Mouse (Mus musculus) intestine, embryonic 14.5 days (tissue): ENCODE results near the gene Gm21983. TPM values are rescaled to one million over a fixed set of nuclear protein-coding genes. Genes with fewer than 3 reads are reported as not detected.
A peak's percentile ranks its signal among the peaks of the same experiment; 100 is the strongest.

Experiments used
- ATAC-seq: fragments of 200-750 bp; cut with Nextera tagmentation; replicated peaks from 2 replicates; pipeline ENCODE4 v1.8.0; 2017; ENCODE audit warnings: low read depth, moderate number of reproducible peaks, moderate TSS enrichment, moderate library complexity; ENCODE audit not compliant: low FRiP score, low TSS enrichment
- DNase-seq: peaks from one replicate; pipeline ENCODE4 v3.0.0-alpha.2; 2018; ENCODE audit warnings: low spot score
- H3K27ac ChIP-seq: fragments of 300-500 bp; sonication (generic); 2 replicates; pipeline ENCODE4 v1.5.1; 2014; ENCODE audit warnings: low read depth, mild to moderate bottlenecking, control low read depth
- H3K27me3 ChIP-seq: fragments of 300-500 bp; sonication (generic); replicated peaks from 2 replicates; pipeline ENCODE4 v1.6.1; 2014; ENCODE audit warnings: low read length, control low read depth; ENCODE audit not compliant: control insufficient read depth, insufficient read depth
- H3K36me3 ChIP-seq: fragments of 300-500 bp; sonication (generic); 2 replicates; pipeline ENCODE4 v1.6.1; 2014; ENCODE audit warnings: low read length, control low read depth; ENCODE audit not compliant: control insufficient read depth, insufficient read depth
- H3K4me1 ChIP-seq: fragments of 300-500 bp; sonication (generic); replicated peaks from 2 replicates; pipeline ENCODE4 v1.6.1; 2014; ENCODE audit warnings: low read length, control low read depth, mixed read lengths; ENCODE audit not compliant: control insufficient read depth, insufficient read depth
- H3K4me2 ChIP-seq: fragments of 300-500 bp; sonication (generic); 2 replicates; pipeline ENCODE4 v1.6.1; 2014; ENCODE audit warnings: low read length
- H3K4me3 ChIP-seq: fragments of 300-500 bp; sonication (generic); 2 replicates; pipeline ENCODE4 v1.5.1; 2014; ENCODE audit warnings: low read depth, low read length, control low read depth, mixed read lengths
- H3K9ac ChIP-seq: fragments of 300-500 bp; sonication (generic); 2 replicates; pipeline ENCODE4 v1.6.1; 2014; ENCODE audit warnings: mild to moderate bottlenecking, low read length
- H3K9me3 ChIP-seq: fragments of 300-500 bp; sonication (generic); 2 replicates; pipeline ENCODE4 v1.6.1; 2016; ENCODE audit warnings: low read length, control low read depth; ENCODE audit not compliant: control insufficient read depth
- WGBS: fragments of 180-500 bp; shearing (Covaris S2); extraction: QIAGEN DNeasy Blood & Tissue Kit; methylation state at CpG from one replicate; pipeline ENCODE4 v1.1.7; 2014; 5-methylcytosine and 5-hydroxymethylcytosine counted together
- polyA plus RNA-seq: library from polyadenylated mRNA; unstranded; fragments of >200 nt; fragmentation: Nextera tagmentation; extraction: Ambion mirVana; gene quantifications from 2 replicates; pipeline ENCODE4 v1.2.1, GENCODE M21; 2014

Gm21983 gene
- polyA plus RNA-seq, 1 experiment from 2014 or later = not detected

GRCm38 (mm10) chr7:27160921-27161320 lies 20.0 kb downstream of the Gm21983 start:
- H3K9me3 ChIP-seq = no peaks in the 10 kb centered on the region
- peak overlapping the region; percentile 2; the same call in 1 of the 2 replicates for H3K27ac ChIP-seq
- no peak overlapping the region for H3K4me2 ChIP-seq
- no peaks in the 10 kb centered on the region for H3K27me3 ChIP-seq
- 84% methylated on average over 3 of the region's 3 CpGs for WGBS
- peaks cover 37% of the 10 kb centered on the region for H3K4me1 ChIP-seq
- ATAC-seq (no peak), DNase-seq (no peak)
- H3K4me3 ChIP-seq = no peak overlapping the region
- H3K36me3 ChIP-seq = peaks cover 57% of the 10 kb centered on the region
- no peak overlapping the region for H3K9ac ChIP-seq

DNA sequence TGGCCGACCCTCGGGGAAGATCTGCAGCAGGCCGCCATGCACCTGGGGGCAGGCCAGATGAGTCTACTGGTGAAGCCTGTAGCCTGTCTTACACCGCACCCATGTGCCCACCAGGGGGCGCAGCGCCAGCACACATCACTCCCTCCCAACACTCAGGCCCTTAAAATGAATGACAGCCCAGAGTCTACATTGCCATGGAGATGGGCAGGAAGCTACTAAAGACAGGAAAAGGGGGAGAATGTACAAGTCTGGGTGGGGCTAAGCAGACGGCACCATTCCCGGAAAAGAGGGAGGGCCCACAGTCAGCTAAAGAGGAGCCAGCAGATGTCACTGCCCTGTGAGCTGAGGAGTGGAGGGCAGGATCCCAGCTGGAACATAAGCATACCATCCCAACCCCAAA lies 21.0 kb downstream of the Gm21983 start:
- Histone ChIP-seq H3K27me3 (no peaks in the 10 kb centered on the region), H3K4me2 (no peak overlapping the region), H3K4me1 (peaks cover 27% of the 10 kb centered on the region), H3K4me3 (no peak overlapping the region), H3K9me3 (no peaks in the 10 kb centered on the region), H3K9ac (no peak overlapping the region), H3K27ac (no peak overlapping the region), H3K36me3 (peaks cover 54% of the 10 kb centered on the region)
- DNase-seq = peak; percentile 88
- peak; percentile 91 for ATAC-seq
- WGBS = 8% methylated on average over 8 of the region's 8 CpGs

DNA sequence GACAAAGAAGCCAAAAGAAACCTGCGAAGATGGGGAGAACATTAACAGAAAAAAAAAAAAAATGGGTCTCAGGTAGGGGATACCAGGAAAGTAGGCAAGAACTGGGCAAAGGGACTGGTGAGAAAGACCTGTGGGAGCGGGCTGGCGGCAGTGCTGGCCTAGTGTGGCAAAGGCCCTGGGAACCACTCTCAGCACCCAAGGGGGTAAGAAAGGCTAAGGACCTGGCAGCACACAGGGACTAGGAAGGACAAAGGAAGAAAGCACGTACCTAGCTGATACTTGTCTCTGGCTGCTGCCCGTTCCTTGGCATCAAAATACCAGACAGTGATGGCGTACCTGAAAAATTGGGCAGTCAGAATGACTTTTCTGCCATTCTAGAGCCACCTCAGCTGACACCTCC lies 21.6 kb downstream of the Gm21983 start:
- no peak overlapping the region for H3K9ac ChIP-seq
- H3K27ac ChIP-seq = no peak overlapping the region
- DNase-seq = no peak
- ATAC-seq = no peak
- H3K4me1 ChIP-seq = peaks cover 21% of the 10 kb centered on the region
- no peaks in the 10 kb centered on the region for H3K27me3 ChIP-seq
- no peaks in the 10 kb centered on the region for H3K9me3 ChIP-seq
- H3K4me3 ChIP-seq = no peak overlapping the region
- peaks cover 50% of the 10 kb centered on the region for H3K36me3 ChIP-seq
- H3K4me2 ChIP-seq = no peak overlapping the region
- 97% methylated on average over 6 of the region's 6 CpGs for WGBS

DNA sequence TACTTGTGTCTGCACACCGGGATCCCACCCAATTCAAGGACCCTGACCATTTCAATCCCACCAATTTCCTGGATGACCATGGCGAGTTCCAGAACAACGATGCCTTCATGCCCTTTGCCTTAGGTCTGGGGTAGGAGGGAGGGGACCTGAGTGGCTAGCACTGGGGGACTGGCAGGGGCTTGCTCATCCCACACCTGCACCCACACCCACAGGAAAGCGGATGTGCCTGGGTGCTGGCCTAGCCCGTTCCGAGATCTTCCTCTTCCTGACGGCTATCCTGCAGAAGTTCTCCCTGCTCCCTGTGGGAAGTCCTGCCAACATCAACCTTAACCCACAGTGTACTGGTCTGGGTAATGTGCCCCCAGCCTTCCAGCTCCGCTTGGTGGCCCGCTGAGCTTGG lies 22.7 kb downstream of the Gm21983 start:
- DNase-seq (no peak), ATAC-seq (no peak)
- H3K4me2 ChIP-seq = no peak overlapping the region
- H3K4me1 ChIP-seq = peaks cover 10% of the 10 kb centered on the region
- no peak overlapping the region for H3K4me3 ChIP-seq
- H3K27me3 ChIP-seq = no peaks in the 10 kb centered on the region
- no peaks in the 10 kb centered on the region for H3K9me3 ChIP-seq
- 97% methylated on average over 9 of the region's 9 CpGs for whole genome bisulfite sequencing
- no peak overlapping the region for H3K27ac ChIP-seq
- H3K9ac ChIP-seq = no peak overlapping the region
- H3K36me3 ChIP-seq = peaks cover 43% of the 10 kb centered on the region

DNA sequence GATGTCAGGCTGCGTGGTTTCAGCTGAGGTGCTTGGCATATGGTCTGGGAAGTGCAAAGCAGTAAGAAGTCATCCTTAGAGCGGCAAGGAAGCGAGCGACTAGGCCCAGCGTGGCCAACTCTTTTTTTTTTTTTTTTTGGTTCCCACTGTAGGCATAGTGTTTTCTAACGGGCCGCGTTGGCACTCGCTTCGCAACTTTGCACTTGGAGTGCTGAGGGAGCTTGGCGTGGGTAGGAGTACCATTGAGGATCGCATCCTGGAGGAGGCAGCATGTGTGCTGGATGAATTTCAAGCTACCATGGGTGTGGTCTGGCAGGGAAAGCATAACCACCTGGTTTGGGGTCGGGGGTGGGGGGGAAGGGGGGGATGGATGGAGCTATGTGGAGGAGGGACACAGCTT lies 24.9 kb downstream of the Gm21983 start:
- Histone ChIP-seq H3K4me3 (no peak overlapping the region), H3K9me3 (no peaks in the 10 kb centered on the region), H3K27ac (no peak overlapping the region), H3K36me3 (peaks cover 30% of the 10 kb centered on the region), H3K4me2 (no peak overlapping the region), H3K9ac (no peak overlapping the region), H3K27me3 (no peaks in the 10 kb centered on the region), H3K4me1 (peaks cover 6% of the 10 kb centered on the region)
- DNase-seq (no peak), ATAC-seq (no peak)
- 81% methylated on average over 13 of the region's 13 CpGs for WGBS

GRCm38 (mm10) chr7:27153205-27153764 lies 27.6 kb downstream of the Gm21983 start, which contains the start of gene Cyp2t4:
TSS of gene Cyp2t4 (plus strand) at chr7:27153714.
- Histone ChIP-seq H3K4me1 (no peaks in the 10 kb centered on the region), H3K4me2 (no peak within 1 kb of the TSS), H3K4me3 (no peak within 1 kb of the TSS), H3K9me3 (no peaks in the 10 kb centered on the region), H3K36me3 (peaks cover 12% of the 10 kb centered on the region), H3K9ac (no peak within 1 kb of the TSS), H3K27ac (no peak within 1 kb of the TSS), H3K27me3 (no peaks in the 10 kb centered on the region)
- DNase-seq (no peak), ATAC-seq (no peak)
- 59% methylated on average over 10 of the region's 10 CpGs for WGBS

- Histone ChIP-seq H3K27ac (no peak overlapping the region), H3K27me3 (no peaks in the 10 kb centered on the region), H3K4me2 (no peak overlapping the region), H3K4me3 (no peak overlapping the region), H3K9ac (no peak overlapping the region), H3K36me3 (no peaks in the 10 kb centered on the region), H3K4me1 (peaks cover 6% of the 10 kb centered on the region; the same call in 1 of the 2 replicates), H3K9me3 (no peaks in the 10 kb centered on the region; the same call in 1 of the 2 replicates)
- ATAC-seq = no peak
- 40% methylated on average over 8 of the region's 8 CpGs for WGBS
- DNase-seq = no peak
Measured at GRCm38 (mm10) chr7:27136410-27136996, 44.4 kb downstream of the Gm21983 start.

GRCm38 (mm10) chr7:27133757-27134156 lies 47.1 kb downstream of the Gm21983 start:
- no peak for ATAC-seq
- no peak for DNase-seq
- no peaks in the 10 kb centered on the region for H3K9me3 ChIP-seq
- no peaks in the 10 kb centered on the region for H3K27me3 ChIP-seq
- 74% methylated on average over 4 of the region's 4 CpGs for WGBS
- H3K27ac ChIP-seq = no peak overlapping the region
- no peak overlapping the region for H3K4me2 ChIP-seq
- H3K9ac ChIP-seq = no peak overlapping the region
- peaks cover 6% of the 10 kb centered on the region; the same call in 1 of the 2 replicates for H3K4me1 ChIP-seq
- no peak overlapping the region for H3K4me3 ChIP-seq
- no peaks in the 10 kb centered on the region for H3K36me3 ChIP-seq

GRCm38 (mm10) chr7:27133156-27133555 lies 47.7 kb downstream of the Gm21983 start:
- ATAC-seq (peak; percentile 45; the same call in 1 of the 2 replicates), DNase-seq (no peak)
- Histone ChIP-seq H3K9ac (no peak overlapping the region), H3K27me3 (no peaks in the 10 kb centered on the region), H3K4me1 (peaks cover 6% of the 10 kb centered on the region; the same call in 1 of the 2 replicates), H3K4me2 (no peak overlapping the region), H3K9me3 (no peaks in the 10 kb centered on the region), H3K36me3 (no peaks in the 10 kb centered on the region), H3K27ac (no peak overlapping the region), H3K4me3 (no peak overlapping the region)
- WGBS = 46% methylated on average over 12 of the region's 12 CpGs
